Mouse (Mus musculus) lung, postnatal 0 days (tissue): ENCODE data around the gene Fam122b.

Experiments
- CTCF ChIP-seq: IDR thresholded peaks from 2 replicates; pipeline ENCODE4 v1.5.1; 2016; ENCODE audit warnings: antibody characterized with exemption, mild to moderate bottlenecking
- EP300 ChIP-seq: IDR thresholded peaks from 2 replicates; pipeline ENCODE4 v1.6.1; 2016; ENCODE audit warnings: antibody characterized with exemption, mild to moderate bottlenecking, control low read depth

DNA sequence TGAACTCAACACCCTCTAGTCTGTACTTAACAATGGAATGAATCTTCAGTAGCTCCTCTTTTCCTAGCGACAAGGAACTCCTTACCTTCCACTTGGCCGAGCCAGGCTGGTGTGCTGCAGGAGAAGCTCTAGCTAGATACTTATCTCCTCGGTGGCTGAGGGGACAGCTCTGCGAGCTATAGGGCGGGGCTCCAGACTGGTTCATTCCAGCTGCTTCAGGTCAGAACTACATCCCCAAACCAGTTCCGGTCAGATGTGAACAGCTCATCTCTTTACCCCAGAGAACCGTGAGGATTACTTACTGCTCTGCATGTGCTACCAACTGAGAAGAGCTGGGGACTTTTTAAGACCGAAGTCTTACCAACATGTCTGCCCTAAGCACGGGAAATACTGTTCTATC is 3.4 kb downstream of the Fam122b start:
- TF ChIP-seq EP300 = no peak
- TF ChIP-seq CTCF = no peak
